Mouse (Mus musculus): ENCODE data around the gene Asnsd1.
"Not testable (repeated sequence)": the region's sequence is repeated elsewhere in the genome, so short reads cannot be mapped to it uniquely, and the experiment has no call there.

Gene Asnsd1

DNA sequence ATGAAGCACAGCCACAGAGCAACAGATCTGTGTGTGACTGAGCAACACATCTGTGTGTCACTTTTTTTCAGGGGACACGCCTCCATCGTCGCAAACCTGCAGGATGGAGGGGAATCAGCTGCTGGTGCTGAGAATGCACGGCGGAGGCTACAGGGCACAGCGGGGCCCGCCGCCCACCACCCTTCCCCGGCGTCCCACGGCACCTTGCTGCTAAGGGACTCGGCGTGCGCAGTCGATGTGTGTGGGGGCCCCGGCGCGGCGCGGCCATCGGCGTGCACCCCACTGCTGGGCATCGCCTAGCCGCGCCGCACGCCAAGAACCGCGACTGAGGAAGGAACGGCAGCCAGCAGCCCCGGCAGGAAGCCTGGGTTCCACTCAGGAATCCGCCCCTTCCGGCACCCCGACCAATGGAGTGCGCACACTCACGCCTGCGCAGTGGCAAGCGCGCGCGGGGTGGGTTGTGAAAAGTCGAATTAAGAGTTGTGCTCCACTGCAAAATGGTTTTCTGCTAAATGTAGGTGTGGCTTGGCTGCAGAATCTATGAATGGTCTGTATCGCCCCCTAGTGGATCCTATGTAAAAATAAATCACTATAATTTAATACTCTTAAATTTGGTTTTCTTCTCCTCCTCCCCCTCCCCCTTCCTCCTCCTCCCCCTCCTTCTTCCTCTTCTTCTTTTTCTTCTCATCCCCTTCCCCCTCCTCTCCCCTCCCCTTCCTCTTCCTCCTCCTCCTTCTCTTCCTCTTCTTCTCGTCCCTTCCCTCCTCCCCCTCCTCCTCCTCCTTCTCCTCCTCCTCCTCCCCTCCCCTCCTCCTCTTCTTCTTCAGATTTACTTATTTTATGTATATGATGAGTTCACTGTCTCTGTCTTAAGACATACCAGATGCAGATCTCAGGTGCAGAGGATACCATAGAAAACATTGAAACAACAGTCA, at the start of gene Asnsd1, which contains the start of the genes Asdurf and Gm28551:
Gene Asnsd1 (minus strand): TSS at position 426 of the 935 bp plus-strand sequence.
Gene Asdurf (minus strand): TSS at position 293 of the 935 bp plus-strand sequence.
Gene Gm28551 (minus strand): TSS at position 341 of the 935 bp plus-strand sequence.
- DNase-seq: peak; percentile 98

DNA sequence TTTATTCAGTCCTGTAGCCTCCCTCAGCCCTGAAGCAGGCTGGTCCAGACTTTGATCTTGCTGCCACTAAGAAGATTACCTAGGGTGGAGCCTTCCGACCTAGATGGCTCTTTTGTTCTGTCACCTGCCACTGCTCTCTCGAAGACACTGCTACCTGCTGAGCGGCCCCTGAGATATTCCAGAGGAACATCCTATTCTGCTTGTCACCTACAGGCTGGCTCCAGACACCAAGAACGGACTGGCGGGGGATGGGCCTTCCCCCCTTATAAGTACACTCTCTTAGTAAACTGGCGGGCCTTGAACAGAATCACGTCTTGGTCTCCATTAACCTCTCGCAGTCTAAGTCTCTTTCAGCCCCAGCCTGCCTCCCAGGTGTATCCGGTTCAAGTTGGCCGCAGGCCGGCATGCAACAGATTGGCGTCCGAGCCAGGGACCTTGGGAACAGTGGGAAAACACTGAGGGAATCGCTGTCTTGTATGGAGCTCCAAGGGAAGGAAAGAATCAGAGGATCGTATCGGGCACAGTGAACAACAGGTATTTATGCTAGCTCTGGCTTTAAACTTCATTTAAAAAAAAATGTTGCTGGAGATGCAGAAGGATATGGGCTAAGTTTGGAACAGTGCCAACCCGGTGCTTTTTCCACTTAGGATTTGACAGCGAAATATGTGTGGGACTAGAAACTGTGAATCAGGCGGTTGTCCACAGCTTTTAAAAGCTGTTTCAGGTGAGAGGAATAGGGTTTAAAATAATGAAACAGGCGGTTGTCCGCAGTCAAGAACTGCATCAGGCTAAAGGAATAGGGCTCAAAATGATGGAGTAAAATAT, 41.6 kb upstream of the Asnsd1 start:
- DNase-seq: not testable (repeated sequence)

DNA sequence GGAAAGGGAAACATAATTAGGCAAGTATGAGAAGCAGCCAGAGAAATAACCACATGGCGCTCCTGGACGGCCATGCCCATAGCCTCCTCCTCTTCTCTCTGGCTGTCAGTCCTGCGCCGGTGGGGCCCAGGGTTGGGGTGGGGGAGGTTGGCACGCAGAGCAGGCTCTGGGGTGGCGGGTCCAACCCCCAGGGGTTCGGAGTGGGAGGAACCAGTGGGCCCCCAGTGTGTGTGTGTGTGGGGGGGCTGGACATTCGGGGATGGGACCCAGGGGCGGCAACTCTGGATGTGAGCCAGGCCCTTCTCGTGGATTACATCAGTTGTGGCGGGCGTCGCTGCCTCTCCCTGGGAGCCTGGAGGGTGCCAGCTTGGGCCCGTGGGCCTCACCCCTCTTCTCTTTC, 36.2 kb upstream of the Asnsd1 start:
- no peak for DNase-seq

DNA sequence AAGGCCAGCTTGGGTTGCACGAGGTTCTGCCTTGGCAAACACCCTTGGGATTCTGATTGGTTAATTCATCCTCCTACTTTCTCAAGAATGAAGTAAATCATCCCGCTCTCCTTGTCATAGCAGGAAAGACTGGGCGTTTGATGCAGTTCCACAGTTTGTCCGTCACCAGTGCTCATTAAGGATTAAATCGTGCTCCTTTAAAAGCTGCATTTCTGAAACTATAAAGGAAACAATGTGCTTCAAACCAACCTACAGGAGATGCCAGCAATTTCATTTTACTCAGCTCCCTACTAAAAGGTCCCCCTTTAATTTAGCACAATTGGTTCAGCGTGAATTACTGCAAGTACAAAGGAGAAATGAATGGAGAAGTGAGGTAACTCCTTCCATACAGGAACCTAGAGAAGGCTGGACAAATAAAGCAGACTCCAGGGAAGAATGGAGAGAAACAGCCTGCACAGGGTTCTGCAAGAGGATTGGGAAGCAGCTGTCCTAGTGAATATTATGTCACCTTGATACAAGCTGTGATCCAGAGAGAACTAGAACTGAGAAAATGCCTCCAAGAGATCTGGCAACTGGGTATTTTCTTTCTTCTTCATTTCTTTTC, 31.6 kb upstream of the Asnsd1 start:
- no peak for DNase-seq

DNA sequence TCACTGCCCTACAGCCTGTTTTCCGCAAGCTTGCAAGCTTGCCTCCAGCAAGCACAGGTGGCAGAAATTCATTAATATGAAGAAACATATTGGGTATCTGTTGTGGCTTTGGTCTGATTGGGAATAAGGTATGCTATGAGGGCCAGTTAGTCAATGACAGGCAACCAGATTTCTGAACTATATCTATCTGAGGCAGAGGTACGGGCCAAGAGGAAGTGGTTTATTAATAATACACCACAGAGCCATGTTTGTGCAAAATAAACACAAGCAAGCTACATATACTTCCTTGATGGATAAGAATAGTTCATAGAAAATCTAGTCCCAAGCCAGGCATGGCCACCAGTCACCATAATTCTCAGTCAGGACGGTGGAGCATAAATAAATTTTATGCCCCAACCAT, 25.2 kb upstream of the Asnsd1 start:
- DNase-seq: no peak

DNA sequence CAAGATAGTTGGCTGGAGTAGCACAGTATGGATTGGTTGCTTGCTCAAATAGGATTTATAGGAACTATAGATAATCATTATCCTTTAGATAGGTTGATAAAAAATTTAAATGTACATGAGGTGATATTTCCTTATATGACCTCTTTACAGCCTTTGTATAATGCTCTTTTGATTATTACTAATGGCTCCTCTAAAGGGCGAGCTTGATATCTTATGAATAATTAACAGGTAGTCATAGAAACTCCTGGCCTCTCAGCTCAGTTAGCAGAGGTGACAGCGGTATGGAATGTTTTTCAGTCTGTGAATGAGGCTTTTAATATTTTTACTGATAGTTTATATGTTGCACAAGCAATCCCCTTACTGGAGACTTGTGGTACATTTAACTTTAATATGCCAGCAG, 23.4 kb upstream of the Asnsd1 start:
- DNase-seq: not testable (repeated sequence)

DNA sequence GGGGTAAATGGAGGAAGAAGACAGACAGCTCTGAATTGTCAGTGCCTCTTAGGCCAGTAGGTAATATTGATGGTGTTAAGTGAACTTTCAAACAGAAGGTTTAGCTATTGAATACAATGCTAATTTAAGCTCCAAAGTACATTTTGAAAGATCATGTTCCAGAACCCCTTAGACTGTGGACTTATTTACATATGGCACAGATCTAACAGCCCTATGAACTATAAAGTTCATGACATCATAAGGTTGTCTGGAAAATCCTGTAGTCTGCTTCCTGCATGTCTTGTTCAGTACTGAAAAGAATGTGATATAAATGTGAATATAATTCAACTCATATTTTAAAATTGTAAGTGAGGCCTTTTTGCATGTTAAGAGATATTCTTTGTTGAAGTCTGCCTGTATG, 6.4 kb upstream of the Asnsd1 start:
- no peak for DNase-seq

DNA sequence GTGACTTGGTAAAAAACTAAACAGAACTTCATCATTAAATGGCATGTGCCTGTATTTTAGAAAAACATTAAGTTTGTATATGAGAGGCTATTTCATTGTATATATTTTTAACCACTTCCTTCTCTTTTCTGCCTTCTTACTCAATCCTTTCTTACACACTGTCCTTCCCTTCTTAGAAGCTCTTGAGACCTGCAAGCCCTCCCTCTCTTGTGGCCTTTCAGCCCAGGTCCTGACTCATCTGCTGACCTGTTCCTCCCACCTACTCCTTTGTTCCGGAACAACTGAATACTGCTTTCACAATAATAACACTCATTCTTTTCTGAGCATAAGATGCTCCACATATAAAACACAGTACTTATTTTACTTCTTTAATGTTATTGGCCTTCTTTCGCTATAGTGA, 11.5 kb downstream of the Asnsd1 start:
- DNase-seq: no peak

DNA sequence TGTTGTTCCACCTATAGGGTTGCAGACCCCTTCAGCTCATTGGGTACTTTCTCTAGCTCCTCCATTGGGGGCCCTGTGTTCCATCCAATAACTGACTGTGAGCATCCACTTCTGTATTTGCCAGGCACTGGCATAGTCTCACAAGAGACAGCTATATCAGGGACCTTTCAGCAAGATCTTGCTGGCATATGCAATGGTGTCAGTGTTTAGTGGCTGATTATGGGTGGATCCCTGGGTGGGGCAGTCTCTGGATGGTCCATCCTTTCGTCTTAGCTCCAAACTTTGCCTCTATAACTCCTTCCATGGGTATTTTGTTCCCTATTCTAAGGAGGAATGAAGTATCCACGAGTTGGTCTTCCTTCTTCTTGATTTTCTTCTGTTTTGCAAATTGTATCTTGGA, 15.1 kb downstream of the Asnsd1 start:
- DNase-seq: not testable (repeated sequence)

DNA sequence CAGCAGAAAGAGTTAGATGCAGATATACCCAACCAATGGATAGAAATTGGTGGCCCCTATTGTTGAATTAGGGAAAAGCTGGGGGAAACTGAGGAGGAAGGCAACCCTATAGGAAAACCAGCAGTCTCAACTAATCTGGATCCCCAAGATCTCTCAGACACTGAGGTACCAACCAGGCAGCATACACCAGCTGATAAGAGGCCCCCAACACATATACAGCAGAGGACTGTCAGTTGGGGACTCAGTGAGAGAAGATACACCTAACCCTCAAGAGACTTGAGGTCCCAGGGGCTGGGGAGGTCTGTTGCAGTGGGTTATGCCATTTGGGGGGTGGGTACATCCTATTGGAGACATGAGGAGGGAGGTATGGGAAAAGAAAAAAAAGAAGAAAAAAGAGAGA, 17.1 kb downstream of the Asnsd1 start:
- DNase-seq: no peak

DNA sequence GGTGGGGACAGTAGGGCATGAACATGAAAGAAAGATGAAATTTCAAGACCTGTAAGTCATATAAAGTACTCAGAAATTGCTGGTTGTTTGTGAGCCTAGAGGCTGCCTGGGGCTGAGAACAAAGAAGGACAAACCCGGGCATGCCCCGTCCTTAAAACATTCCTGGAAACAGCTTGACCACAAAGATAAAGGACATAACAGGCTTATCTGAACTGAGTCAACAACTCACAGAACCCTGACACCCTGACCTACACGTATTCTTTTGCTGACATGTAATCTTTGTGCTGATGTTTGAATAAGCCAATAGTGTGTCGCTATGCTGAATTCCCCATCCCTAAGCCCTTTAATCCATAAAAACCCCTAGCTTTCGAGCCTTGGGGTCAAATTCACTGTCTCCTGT, 19.0 kb downstream of the Asnsd1 start:
- DNase-seq: not testable (repeated sequence)

DNA sequence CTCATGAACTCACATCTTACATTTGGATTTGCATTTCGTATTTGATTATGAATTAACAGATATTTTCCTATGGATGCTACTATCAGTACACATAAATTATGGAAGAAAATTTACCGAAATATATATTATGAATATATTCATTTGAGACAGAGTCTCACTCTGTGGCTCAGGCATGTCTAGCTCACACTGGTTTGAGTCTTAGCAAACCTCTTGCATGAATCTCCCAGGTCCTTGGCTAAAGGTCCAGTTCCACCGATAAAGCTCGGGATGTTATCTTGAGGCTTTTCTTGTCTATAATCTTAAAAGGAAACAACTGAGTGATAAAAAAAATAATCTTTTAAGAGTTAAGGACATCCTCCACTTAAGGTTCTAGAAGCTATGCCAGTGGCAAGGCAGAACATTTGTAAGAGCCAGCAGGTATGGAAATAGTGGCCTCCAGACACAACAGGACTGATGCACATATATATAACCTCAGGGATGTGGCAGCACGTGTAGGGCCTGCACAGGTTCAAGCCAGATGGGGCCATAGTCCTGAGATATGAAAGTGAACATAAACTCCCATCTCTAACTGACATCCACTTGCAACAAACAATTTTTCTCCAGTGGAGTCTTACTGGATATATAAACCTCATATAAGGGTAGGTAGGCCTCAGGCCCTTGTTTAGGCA, 27.6 kb downstream of the Asnsd1 start:
- DNase-seq: no peak

DNA sequence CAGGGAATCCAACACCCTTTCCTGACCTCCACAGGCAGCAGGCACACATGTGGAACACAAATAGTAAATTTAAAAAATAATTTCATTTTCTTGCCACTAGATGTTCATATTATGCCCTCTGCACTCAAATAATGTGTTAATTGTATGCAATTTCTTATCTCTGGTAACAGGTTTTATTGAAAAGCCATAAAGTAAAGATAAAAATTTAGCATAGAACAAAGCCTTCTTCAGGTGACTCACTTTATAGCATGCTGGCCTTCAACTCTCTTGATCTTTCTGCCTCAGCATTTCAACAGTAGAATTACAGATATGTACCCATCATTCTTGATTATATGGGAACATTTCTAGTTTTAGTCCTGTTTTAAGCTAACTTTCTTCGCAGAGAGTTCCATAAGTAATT, 28.3 kb downstream of the Asnsd1 start:
- DNase-seq: no peak

DNA sequence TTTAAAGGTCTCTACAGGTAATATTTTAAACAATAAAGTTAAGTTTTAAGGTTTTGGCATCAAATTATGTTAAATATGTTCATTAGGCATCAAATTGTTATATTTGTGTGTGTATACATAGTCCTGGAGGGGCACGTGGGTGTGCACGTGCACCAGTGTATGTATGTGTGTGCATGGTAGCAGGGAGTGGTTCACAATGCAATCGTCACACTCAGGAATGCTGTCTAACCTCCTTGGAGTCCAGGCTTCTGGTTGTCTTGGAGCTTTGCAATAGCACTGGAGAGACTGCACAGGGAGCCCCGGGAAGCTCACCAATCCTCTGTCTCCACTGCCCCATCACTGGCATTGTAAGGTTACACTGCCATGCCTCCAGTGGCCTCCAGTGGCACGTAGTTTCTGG, 29.3 kb downstream of the Asnsd1 start:
- DNase-seq: no peak

DNA sequence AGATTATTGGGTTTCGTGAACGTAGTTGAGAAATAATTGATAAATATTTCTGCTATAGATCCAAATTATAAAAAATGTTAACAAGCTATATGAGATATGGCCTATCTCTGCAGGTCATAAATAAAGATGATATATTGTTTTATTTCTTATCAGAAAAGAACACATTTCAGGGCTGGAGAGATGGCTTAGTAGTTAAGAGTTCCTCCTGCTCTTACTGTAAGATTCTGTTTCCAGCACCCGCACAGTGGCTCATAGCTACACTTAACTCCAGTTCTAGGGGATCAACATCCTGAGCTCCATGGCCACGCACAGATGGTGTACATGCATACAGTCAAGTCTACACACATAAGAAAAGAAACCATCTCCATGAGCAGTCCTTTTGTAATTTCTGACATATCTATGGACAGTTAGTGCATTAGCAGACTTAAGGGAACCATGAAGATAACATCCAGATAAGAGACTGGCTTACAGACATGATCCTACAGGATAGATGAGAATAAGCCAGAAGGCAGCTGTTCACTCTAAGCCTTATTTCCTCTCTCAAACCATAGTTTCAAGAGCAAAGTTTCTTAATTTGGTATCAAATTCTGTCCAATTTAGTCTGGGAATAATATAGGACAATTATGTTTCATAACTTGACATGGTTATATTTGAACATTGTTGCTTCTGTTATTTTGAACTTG, 30.7 kb downstream of the Asnsd1 start:
- no peak for DNase-seq

DNA sequence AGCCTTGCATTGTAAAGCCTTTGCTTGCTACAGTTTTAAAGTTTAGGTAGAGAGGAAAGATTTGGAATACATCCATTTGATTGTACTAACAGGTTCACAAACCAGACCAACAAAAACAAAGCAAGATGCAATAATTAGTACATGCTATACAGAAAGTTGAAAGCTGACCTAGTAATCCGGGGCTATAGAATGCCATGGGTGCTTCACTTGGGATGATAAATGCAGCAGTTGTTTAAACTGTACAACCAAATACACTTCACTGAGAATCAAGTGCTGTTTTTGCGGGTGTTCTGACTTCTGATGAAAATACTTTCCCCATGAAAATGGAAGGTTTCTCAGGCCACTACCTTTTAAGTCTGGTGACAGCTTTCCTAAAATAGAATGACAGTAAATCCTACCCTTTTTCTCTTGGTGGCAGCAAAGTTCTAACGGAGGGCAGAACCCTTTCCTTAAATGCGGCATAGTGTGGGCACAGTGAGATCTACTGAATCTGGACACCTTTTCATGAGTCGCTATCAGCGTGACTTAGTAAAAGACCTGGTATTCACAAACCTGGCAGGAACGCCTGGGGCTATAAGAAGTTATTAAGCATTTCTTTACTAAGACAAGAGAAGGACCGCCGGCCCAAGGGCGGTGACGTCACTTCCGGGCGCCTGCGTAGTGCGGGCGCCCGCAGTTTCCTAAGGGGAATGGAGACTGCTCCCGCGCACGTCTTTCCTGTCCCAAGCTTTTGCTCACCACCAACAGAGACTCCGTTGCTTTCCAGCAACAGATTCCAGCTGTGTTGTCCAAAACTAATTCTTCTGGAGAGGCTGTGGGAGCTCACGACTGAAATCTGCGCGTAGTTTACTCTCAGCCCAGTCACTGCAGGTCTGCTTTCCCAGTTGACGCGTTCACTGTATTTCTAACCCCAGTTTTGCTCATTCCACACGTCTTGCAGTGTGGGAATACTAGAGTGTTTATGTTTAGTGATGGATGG, 39.3 kb downstream of the Asnsd1 start, which contains the start of gene Osgepl1:
Gene Osgepl1 (plus strand): TSS at position 636 of the 979 bp plus-strand sequence.
- peak; percentile 85 for DNase-seq

DNA sequence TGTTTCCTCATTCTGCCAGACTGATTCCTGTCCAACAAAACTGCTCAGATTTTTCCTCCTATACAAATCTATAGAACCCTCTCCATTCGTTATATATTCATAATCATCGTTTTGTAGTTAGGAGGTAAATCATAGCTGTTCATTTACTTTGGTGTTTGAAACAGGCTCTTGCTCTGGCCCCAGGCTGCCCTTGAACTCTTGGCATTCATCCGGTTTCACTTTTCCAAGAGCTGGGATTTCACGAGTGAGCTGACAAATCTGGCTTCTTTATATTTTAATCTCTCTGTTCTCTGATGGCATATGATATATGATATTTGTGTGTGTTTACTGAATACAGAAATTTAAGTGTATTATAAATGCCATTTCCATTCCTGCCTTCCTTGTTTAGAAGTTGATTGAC, 52.0 kb downstream of the Asnsd1 start:
- DNase-seq: no peak

DNA sequence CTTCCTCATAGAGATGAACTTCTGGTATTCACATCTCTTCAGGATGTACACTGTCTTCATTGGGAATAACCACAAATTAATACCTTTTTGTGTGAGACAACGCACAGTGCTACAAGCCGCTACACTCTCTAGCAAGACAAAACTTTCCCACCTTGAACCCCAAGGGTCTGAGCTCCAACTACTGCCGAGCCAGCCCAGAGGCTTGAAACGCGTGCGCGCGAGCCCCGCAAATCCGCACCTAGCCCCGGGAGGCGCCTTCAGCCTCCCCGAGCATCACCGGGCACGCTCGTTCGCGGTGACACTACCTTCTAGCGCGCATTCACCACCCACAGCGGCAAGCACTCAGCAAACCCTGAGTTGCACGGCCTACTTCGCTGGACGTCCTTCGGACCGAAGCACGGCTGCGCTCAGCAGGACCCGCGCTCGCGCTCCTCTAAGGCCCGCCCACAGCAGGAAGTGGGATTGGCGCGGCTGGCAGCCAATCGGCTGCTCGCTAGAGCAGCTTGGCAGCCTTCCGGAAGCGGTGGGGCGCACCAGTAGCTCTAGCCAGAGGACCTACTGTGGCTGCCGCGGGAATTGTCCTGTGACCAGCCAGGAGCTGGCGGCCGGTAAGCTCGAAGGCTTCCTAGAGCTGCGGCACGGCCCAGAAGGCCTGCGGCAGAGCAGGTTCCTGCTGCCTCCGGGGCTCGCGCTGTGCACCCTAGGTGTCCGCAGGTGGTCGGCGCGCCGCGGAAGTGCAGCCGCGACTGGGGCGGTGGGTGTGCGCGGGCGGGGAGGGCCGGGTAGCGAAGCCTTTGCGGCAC, 55.8 kb downstream of the Asnsd1 start, which contains the start of the genes Pms1, Ormdl1 and Gm28778:
Gene Pms1 (minus strand): TSS at position 438 of the 803 bp plus-strand sequence.
Gene Ormdl1 (plus strand): TSS at position 515 of the 803 bp plus-strand sequence.
Gene Gm28778 (plus strand): TSS at position 531 of the 803 bp plus-strand sequence.
- peak; percentile 92 for DNase-seq
